22 mouse cellular contexts compared by ENCODE assay signal in the genomic region with DNA sequence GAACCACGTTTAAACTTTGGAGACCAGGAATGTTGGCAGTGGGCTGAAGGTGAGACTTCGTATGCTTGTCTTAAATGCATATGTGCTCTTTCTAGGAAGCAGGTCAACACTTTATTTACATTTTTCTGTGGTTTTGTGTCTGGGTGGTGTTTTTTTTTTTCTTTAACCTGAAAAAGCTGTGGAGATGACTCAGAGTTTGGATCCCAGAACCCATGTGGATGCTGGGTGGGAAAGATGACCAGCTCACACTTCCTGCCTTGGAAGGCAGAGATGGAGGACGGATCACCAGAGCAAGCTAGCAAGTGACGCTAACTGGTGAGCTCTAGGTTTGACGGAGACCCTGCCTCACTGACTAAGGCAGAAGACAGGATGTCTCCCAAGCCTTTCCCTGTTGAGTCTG. TPM values are rescaled to one million over a fixed set of nuclear protein-coding genes. Genes with fewer than 3 reads are reported as not detected.
"Had no signal": no experiment of that assay in that cellular context is flagged by ENCODE, and none has a peak within 500 bp of the region (broad histone marks: within the 10 kb centered on the region; RNA-seq: fewer than 3 reads in every experiment).

No protein-coding gene starts in this region.

- H3K27ac ChIP-seq: neural tube, embryonic 15.5 days; stomach, embryonic 15.5 days; stomach, postnatal 0 days had no signal

- DNase-seq: retina, postnatal 1 day; right cerebral cortex, adult 18-20 months; right cerebral cortex, postnatal 14 days; right cerebral cortex, postnatal 25 days; right cerebral cortex, postnatal 4 days; spleen, adult 18-20 months; thymus, adult 18-20 months; thymus, adult 2 months; thymus, postnatal 14 days; thymus, postnatal 25 days; thymus, postnatal 36 days; thymus, postnatal 4 days had no signal

- H3K4me1 ChIP-seq: stomach, embryonic 15.5 days had no signal

- H3K4me2 ChIP-seq: neural tube, embryonic 15.5 days; stomach, embryonic 15.5 days had no signal

- H3K27me3 ChIP-seq: neural tube, embryonic 15.5 days had no signal

- H3K4me3 ChIP-seq: neural tube, embryonic 15.5 days; stomach, embryonic 15.5 days had no signal

- H3K9ac ChIP-seq: neural tube, embryonic 15.5 days; stomach, embryonic 15.5 days had no signal

- H3K9me3 ChIP-seq: neural tube, embryonic 15.5 days; stomach, embryonic 15.5 days had no signal

RNA-seq across cellular contexts. Expression of gene B3gnt4, which starts 4.6 kb away (rescaled TPM):
- total RNA-seq: neutrophil, adult 5-6 weeks had no signal
- polyA plus RNA-seq: small intestine, adult 2 months had no signal

RNA-seq across cellular contexts. Expression of gene Gm49027, which starts 10.4 kb away (rescaled TPM):
- total RNA-seq: neutrophil, adult 5-6 weeks had no signal

RNA-seq across cellular contexts. Expression of gene Il31, which starts 25.6 kb away (rescaled TPM):
- total RNA-seq: neutrophil, adult 5-6 weeks had no signal
- polyA plus RNA-seq: neural tube, embryonic 14.5 days; neural tube, embryonic 15.5 days; small intestine, adult 2 months; spleen, adult 2 months; stomach, embryonic 14.5 days; stomach, embryonic 15.5 days; stomach, embryonic 16.5 days; stomach, postnatal 0 days; thymus, adult 2 months; urinary bladder, adult 2 months had no signal

RNA-seq across cellular contexts. Expression of gene Lrrc43, which starts 25.8 kb away (rescaled TPM):
- total RNA-seq: neutrophil, adult 5-6 weeks had no signal
- polyA plus RNA-seq: small intestine, adult 2 months; spleen, adult 2 months; stomach, embryonic 14.5 days; stomach, embryonic 16.5 days; stomach, postnatal 0 days; urinary bladder, adult 2 months had no signal
